Mouse (Mus musculus): ENCODE results near the gene Wdr20. TPM values are rescaled to one million over a fixed set of nuclear protein-coding genes. Genes with fewer than 3 reads are reported as not detected.

Wdr20 gene
- polyA plus RNA-seq, 1 experiment from 2014 or later: 8.6 TPM

DNA sequence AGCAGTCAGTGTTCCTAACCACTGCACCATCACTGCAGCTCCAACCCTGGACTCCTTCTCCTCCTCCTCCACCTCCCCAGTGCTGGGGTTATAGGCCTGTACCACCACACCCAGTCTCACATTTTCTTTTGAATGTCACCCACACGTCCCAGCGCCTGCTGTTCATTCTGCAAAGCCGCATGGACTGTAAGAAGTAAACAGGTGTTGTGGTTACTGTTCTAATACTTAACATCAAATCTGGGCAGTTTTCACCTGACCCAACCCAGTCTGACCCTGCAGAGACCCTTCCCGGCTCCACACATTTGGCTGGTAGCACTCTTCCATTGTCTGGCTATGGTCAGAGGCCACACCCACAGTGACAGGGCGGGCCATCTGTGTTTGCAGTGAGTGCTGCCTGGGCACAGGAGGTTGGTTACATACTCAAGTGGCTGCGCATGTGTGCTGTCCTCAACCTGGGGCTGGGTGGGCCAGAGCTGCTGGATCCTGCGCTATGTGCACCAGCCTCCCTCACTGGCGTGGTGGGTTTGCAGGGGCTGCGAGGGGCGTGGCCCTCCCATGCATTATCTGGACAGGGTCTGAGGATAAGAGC, 64.2 kb downstream of the Wdr20 start:
- no peak overlapping the region for H3K4me2 ChIP-seq
- no peaks in the 10 kb centered on the region for H3K27me3 ChIP-seq
- H3K9me3 ChIP-seq (replicated peaks): no peaks in the 10 kb centered on the region
- ATAC-seq (ENCODE audit: insufficient read depth): no peak
- 73% methylated on average over 10 of the region's 10 CpGs for WGBS (ENCODE audit: insufficient replicate concordance)
- H3K9ac ChIP-seq: no peak overlapping the region
- no peak overlapping the region for H3K4me3 ChIP-seq (replicated peaks)
- no peak overlapping the region for H3K27ac ChIP-seq (replicated peaks)
- peaks cover 9% of the 10 kb centered on the region for H3K36me3 ChIP-seq (replicated peaks)
- H3K4me1 ChIP-seq (replicated peaks): peaks cover 2% of the 10 kb centered on the region; the same call in 1 of the 2 replicates

DNA sequence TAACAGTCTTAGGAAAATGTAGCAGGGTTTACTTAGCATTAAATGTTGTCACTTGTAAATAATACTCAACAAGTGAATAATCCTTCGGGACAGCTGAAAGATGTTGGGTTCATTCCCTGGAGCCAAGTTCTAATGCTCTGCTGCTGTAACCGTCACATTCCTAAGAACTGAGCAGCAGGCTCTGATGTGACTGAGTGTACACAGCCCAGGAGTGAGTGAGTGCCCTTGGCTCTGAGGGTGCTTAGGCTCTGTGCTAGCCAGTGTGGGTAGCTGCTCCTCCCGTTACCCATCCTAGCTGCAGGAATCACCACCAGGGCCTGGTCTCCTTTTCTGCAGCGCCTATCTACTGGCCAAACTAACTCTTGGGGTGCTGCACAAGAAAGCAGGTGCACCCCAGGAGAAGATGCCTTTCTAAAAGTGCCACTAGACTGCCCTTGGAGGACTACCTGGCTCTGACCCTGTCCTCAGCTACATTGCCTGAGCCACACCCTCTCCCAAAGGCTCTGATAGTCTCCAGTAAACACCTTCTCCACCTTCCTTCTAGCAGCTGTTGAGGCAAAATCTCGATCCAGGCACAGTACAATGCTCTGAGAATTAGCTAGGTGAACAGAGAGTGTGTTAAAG, 65.0 kb downstream of the Wdr20 start:
- Histone ChIP-seq H3K9ac (no peak overlapping the region), H3K4me2 (no peak overlapping the region), H3K4me1 (replicated peaks) (peaks cover 2% of the 10 kb centered on the region; the same call in 1 of the 2 replicates), H3K9me3 (replicated peaks) (no peaks in the 10 kb centered on the region), H3K27ac (replicated peaks) (no peak overlapping the region), H3K27me3 (no peaks in the 10 kb centered on the region), H3K36me3 (replicated peaks) (peaks cover 9% of the 10 kb centered on the region), H3K4me3 (replicated peaks) (no peak overlapping the region)
- no peak for ATAC-seq (ENCODE audit: insufficient read depth)
- 83% methylated on average over 5 of the region's 5 CpGs for WGBS (ENCODE audit: insufficient replicate concordance)

DNA sequence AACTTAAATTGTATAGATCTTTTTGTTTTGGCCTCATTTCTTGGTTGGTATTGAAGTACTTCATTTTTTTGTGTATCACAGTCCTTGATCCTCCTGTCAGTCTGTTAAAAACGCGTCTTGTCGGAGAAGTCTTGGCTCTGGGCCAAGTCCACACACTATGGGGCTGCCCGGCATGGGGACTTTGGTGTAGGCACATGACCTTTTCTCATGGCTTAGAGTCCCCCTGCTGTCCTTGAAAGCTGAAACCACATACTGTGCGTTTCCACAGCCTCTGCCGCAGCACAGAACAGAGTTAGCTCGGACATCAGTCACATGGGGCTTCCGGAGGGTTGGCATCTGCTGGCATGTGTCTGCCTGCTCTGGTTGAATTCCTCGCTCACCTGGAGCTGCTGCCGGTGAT, 66.5 kb downstream of the Wdr20 start:
- no peaks in the 10 kb centered on the region for H3K9me3 ChIP-seq (replicated peaks)
- no peak overlapping the region for H3K4me2 ChIP-seq
- H3K27ac ChIP-seq (replicated peaks): no peak overlapping the region
- 73% methylated on average over 10 of the region's 10 CpGs for WGBS (ENCODE audit: insufficient replicate concordance)
- no peaks in the 10 kb centered on the region; the same call in 1 of the 2 replicates for H3K4me1 ChIP-seq (replicated peaks)
- H3K9ac ChIP-seq: no peak overlapping the region
- no peak overlapping the region for H3K4me3 ChIP-seq (replicated peaks)
- ATAC-seq (ENCODE audit: insufficient read depth): no peak
- peaks cover 8% of the 10 kb centered on the region for H3K36me3 ChIP-seq (replicated peaks)
- H3K27me3 ChIP-seq: no peaks in the 10 kb centered on the region

DNA sequence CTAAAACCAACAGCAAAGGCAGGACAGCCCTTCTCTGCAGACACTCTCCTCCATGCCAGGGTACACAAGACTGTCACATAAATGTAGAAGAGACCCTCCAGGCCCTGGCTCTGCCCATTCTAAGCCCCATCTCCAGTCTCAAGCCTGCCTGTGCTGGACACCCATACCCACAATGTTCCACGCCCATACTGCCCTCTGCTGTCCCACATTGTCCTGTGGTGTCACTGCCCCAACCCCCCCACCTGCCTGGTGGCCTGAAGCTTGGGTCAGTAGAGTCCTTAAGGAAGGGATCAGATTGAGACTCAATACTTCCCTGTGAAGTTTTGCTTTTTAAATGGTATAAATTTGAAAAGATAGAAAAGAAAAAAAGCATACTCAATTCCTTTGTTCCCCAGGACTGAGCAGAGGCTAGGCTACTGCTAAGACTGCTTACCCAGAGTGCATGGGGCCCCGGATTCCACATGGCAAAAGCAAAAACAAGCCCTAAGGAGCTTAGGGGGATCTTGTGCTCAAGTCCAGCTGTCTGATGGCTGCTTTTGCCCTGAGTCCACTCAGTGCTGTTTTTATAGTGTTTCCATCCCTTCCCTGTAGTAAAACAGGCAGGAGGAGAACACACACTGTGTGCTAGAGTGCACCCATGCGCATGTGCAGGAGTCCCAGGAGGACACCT, 68.7 kb downstream of the Wdr20 start:
- Histone ChIP-seq H3K4me3 (replicated peaks) (no peak overlapping the region), H3K27ac (replicated peaks) (no peak overlapping the region), H3K4me2 (no peak overlapping the region), H3K36me3 (replicated peaks) (peaks cover 6% of the 10 kb centered on the region), H3K9me3 (replicated peaks) (no peaks in the 10 kb centered on the region), H3K27me3 (no peaks in the 10 kb centered on the region), H3K9ac (no peak overlapping the region), H3K4me1 (replicated peaks) (no peaks in the 10 kb centered on the region; the same call in 1 of the 2 replicates)
- no peak for ATAC-seq (ENCODE audit: insufficient read depth)
- 76% methylated on average over 3 of the region's 3 CpGs for WGBS (ENCODE audit: insufficient replicate concordance)

DNA sequence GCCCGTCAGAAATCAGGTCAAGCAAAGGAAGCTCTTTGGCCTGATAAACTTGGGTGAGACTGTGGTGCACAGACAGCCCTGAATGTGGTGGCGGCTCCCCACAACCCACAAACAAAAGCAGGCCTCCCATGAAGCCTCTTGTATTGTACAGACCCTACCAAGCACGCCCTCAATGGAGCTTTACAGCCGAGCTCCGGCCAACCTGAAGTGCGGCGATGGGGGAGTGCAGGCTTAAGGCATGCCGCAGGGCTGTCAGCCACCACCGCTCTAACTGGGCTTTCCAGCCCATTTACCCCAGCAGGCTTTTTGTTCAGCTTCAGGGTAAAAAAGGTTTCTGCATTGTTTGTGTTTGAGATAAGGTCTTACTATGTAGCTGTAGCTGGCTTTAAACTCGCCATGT, 70.7 kb downstream of the Wdr20 start:
- ATAC-seq (ENCODE audit: insufficient read depth): no peak
- WGBS (ENCODE audit: insufficient replicate concordance): 72% methylated on average over 10 of the region's 10 CpGs
- H3K27me3 ChIP-seq: no peaks in the 10 kb centered on the region
- no peak overlapping the region for H3K4me2 ChIP-seq
- H3K9me3 ChIP-seq (replicated peaks): no peaks in the 10 kb centered on the region
- no peak overlapping the region for H3K4me3 ChIP-seq (replicated peaks)
- H3K4me1 ChIP-seq (replicated peaks): no peaks in the 10 kb centered on the region; the same call in 1 of the 2 replicates
- peaks cover 6% of the 10 kb centered on the region for H3K36me3 ChIP-seq (replicated peaks)
- no peak overlapping the region for H3K9ac ChIP-seq
- H3K27ac ChIP-seq (replicated peaks): no peak overlapping the region

DNA sequence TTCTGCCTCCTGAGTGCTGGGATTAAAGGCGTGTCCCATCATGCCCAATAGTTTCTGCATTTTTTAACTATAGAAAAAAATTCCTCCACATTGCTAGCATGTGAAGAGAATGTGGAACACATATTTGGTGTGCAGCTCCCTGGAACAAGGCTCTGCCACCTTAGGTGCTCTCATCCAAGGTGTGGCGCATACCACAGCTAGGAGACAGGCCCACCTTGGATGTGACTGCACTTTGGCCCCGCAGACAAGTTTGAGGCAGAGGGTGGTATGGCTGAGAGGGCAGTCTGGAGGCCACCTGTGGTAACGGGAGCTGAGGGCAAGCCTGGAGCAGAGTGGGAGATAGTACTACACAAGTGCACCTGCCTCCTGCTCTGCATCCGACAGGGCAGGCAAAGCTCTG, 71.1 kb downstream of the Wdr20 start:
- no peaks in the 10 kb centered on the region; the same call in 1 of the 2 replicates for H3K4me1 ChIP-seq (replicated peaks)
- no peak overlapping the region for H3K4me2 ChIP-seq
- H3K36me3 ChIP-seq (replicated peaks): peaks cover 6% of the 10 kb centered on the region
- no peak overlapping the region for H3K4me3 ChIP-seq (replicated peaks)
- no peak overlapping the region for H3K27ac ChIP-seq (replicated peaks)
- H3K9me3 ChIP-seq (replicated peaks): no peaks in the 10 kb centered on the region
- no peak overlapping the region for H3K9ac ChIP-seq
- ATAC-seq (ENCODE audit: insufficient read depth): no peak
- no peaks in the 10 kb centered on the region for H3K27me3 ChIP-seq
- WGBS (ENCODE audit: insufficient replicate concordance): 78% methylated on average over 5 of the region's 5 CpGs

DNA sequence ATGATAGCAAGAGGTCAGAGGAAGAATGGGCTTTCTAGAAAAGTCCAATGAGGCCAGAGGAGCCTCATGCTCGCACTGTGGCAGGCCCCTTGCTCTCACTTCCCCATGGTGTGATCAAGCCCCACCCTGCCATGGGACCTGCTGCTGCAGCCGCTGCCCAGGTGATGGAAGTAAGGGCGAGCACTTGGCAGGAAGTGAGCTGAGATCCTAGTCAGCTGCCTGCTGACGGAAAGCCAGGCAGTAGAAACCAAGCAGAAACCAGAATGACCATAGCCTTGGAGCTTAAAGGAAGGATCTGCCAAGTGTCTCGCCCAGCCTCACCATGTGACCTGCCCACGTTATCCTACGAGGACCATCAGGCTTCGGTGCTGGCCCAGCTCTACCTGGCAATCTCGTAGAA, 75.4 kb downstream of the Wdr20 start:
- no peak overlapping the region for H3K4me2 ChIP-seq
- 63% methylated on average over 9 of the region's 9 CpGs for WGBS (ENCODE audit: insufficient replicate concordance)

DNA sequence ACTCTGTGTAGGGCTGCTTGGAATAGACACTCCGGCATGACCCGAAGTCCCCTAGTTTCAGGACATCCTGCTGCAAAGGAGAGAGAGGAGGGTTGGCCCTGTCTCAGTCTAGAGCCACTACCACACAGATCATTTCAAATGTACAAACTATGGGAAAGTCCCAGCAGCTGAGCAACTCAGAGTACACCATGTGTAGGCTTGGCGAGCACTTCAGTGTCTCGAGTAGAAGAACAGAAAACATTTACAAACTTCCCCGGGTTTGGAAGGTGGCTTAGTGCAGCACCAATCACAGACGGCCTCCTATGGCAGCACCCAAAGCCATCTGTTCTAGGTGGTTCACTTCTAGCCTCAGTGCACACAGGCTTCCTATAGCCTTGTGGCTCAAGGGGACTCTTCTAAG, 75.9 kb downstream of the Wdr20 start:
- Histone ChIP-seq H3K9me3 (replicated peaks) (no peaks in the 10 kb centered on the region), H3K4me1 (replicated peaks) (no peaks in the 10 kb centered on the region; the same call in 1 of the 2 replicates), H3K27ac (replicated peaks) (no peak overlapping the region), H3K9ac (no peak overlapping the region), H3K36me3 (replicated peaks) (no peaks in the 10 kb centered on the region), H3K4me3 (replicated peaks) (no peak overlapping the region), H3K4me2 (no peak overlapping the region), H3K27me3 (no peaks in the 10 kb centered on the region)
- WGBS (ENCODE audit: insufficient replicate concordance): 79% methylated on average over 6 of the region's 6 CpGs
- no peak for ATAC-seq (ENCODE audit: insufficient read depth)

More for the DNA sequence above, 75.4 kb downstream of the Wdr20 start:
- no peaks in the 10 kb centered on the region for H3K36me3 ChIP-seq (replicated peaks)
- no peaks in the 10 kb centered on the region for H3K9me3 ChIP-seq (replicated peaks)
- H3K4me3 ChIP-seq (replicated peaks): no peak overlapping the region
- no peak for ATAC-seq (ENCODE audit: insufficient read depth)
- no peak overlapping the region for H3K9ac ChIP-seq
- H3K27me3 ChIP-seq: no peaks in the 10 kb centered on the region
- H3K27ac ChIP-seq (replicated peaks): no peak overlapping the region
- H3K4me1 ChIP-seq (replicated peaks): no peaks in the 10 kb centered on the region; the same call in 1 of the 2 replicates

DNA sequence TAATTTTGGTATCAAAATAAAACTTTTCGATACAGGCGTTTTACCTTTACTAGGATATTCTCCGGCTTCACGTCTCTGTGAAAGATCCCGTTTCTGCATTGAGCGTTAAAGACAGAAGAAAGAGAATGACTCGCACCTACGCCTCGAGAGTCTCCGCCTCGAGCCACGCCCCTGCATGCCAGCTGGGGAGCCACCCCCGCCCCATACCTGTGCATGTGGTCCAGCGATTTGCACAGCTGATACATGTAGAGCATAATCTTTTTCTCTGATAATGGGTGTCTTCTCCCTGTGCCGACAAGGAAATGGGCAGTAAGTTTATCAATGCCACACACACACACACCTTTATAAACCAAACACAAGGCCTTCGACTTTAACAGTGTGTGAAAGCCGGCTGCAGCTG, 77.2 kb downstream of the Wdr20 start:
- WGBS (ENCODE audit: insufficient replicate concordance): 56% methylated on average over 17 of the region's 17 CpGs
- H3K4me2 ChIP-seq: no peak overlapping the region
- no peaks in the 10 kb centered on the region for H3K9me3 ChIP-seq (replicated peaks)
- no peaks in the 10 kb centered on the region for H3K27me3 ChIP-seq
- no peak overlapping the region for H3K27ac ChIP-seq (replicated peaks)
- ATAC-seq (ENCODE audit: insufficient read depth): no peak
- H3K9ac ChIP-seq: no peak overlapping the region
- H3K4me3 ChIP-seq (replicated peaks): no peak overlapping the region
- no peaks in the 10 kb centered on the region; the same call in 1 of the 2 replicates for H3K4me1 ChIP-seq (replicated peaks)
- H3K36me3 ChIP-seq (replicated peaks): no peaks in the 10 kb centered on the region

DNA sequence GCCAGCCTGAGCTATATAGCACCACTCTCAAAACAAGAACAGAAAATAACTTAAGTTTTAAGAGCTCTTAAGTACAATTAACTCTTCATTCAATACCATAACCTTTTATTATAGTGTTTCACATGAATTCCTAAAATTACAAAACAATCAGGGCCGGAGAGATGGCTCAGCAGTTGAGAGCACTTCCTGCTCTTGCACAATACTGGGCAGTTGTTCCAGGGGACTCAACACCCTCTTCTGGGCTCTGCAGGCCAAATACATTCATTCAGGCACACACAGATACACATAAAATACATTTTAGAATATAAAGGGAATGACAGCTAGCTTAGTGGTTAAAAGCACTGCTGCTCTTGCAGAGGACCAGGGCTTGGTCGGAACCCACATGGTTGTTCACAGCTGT, 79.1 kb downstream of the Wdr20 start:
- ATAC-seq (ENCODE audit: insufficient read depth): no peak
- 68% methylated on average over 2 of the region's 2 CpGs for WGBS (ENCODE audit: insufficient replicate concordance)
- Histone ChIP-seq H3K4me3 (replicated peaks) (no peak overlapping the region), H3K9me3 (replicated peaks) (no peaks in the 10 kb centered on the region), H3K4me1 (replicated peaks) (no peaks in the 10 kb centered on the region; the same call in 1 of the 2 replicates), H3K27me3 (no peaks in the 10 kb centered on the region), H3K27ac (replicated peaks) (no peak overlapping the region), H3K4me2 (no peak overlapping the region), H3K9ac (no peak overlapping the region), H3K36me3 (replicated peaks) (no peaks in the 10 kb centered on the region)

DNA sequence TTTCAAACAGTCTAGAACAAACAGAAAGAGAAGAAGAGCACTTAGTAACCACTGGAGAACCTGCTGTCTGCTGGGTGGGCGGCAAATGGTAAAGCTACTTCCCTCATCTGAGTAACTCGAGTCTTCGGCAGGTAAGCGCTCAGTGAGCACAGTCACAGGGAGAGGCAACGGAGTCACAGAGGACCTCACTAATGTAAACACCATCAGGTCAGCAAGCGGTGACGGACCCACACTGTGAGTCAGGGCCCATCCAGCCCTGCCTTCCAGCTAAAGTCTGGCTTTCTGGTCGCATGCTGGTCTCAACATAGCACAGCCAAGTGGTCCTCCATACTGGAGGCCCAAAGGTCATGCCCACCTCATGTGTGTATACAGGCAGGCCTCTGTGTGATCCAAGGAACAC, 81.6 kb downstream of the Wdr20 start:
- H3K36me3 ChIP-seq (replicated peaks): no peaks in the 10 kb centered on the region
- H3K4me2 ChIP-seq: no peak overlapping the region
- H3K27me3 ChIP-seq: no peaks in the 10 kb centered on the region
- H3K9ac ChIP-seq: no peak overlapping the region
- no peaks in the 10 kb centered on the region for H3K4me1 ChIP-seq (replicated peaks)
- H3K9me3 ChIP-seq (replicated peaks): no peaks in the 10 kb centered on the region
- H3K27ac ChIP-seq (replicated peaks): no peak overlapping the region
- 66% methylated on average over 8 of the region's 8 CpGs for WGBS (ENCODE audit: insufficient replicate concordance)
- ATAC-seq (ENCODE audit: insufficient read depth): no peak
- no peak overlapping the region for H3K4me3 ChIP-seq (replicated peaks)

All from liver, embryonic 15.5 days (tissue).